Mouse (Mus musculus): ENCODE measurements around the gene Pex3.

- TF ChIP-seq CTCF (IDR thresholded peaks at IDR 0.05), result no peak
- no peak for TF ChIP-seq POLR2A (IDR thresholded peaks at IDR 0.05; ENCODE audit: insufficient read depth, low read depth, low read length)
- TF ChIP-seq EP300 (IDR thresholded peaks at IDR 0.05; ENCODE audit: insufficient read depth, low read depth, low read length), result 0 out of 2 replicates have a peak, but pooled peaks have one; percentile 37
These were observed 18.2 kb downstream of the Pex3 start for GRCm38 (mm10) chr10:13534751-13535150.
